Mouse (Mus musculus): ENCODE data around the gene Abi1. TPM values are rescaled to one million over a fixed set of nuclear protein-coding genes. Genes with fewer than 3 reads are reported as not detected.

Gene Abi1
- 79.1 and 100 TPM in 2 replicates for polyA plus RNA-seq (2012; rRNA removed)

DNA sequence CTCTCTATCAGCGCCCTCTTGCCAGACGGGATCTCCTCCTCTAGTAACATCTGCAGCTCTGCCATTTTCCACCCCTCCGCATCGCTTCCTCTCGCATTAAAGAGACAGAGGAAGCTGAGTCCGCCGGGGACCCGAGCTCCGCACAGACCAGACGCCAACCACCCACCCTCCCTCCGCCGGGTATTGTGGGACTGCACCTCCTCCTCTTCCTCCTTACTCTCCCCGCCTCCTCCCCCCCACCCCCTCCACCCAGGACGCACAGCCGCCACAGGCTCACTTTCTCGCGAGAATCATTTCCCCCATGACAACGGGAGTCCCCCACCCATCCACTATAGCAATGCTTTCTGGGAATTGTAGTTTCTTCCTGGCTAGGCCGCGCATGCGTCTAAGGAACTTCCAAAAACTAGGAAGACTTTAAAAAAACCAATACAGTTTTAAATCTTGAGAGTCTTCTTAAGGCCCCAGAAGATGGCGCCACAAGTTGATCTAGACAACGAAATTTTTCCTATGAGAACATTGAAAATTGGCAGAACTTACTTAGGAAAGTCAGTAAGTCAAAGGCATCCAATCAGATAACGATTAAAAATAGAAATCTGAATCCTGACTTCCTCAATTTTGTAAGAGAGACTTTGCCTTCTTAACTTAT, at the start of gene Abi1:
TSS of gene Abi1 (minus strand) at position 241 of the 646 bp plus-strand sequence.

GRCm38 (mm10) chr2:23067552-23068369, 27.7 kb upstream of the Abi1 start, which contains the start of gene Acbd5:
Gene Acbd5 (plus strand): TSS chr2:23068167.

GRCm38 (mm10) chr2:22895282-22896273, 144.5 kb downstream of the Abi1 start, which contains the start of gene Pdss1:
Gene Pdss1 (plus strand): TSS chr2:22895522.

Other genes with a start within 250 kb of the Abi1 start
- gene Pdss1, start 144.7 kb downstream of the Abi1 start, polyA plus RNA-seq (2012; rRNA removed) = 30.6 and 31.8 TPM in 2 replicates
- 32.4 and 34.7 TPM in 2 replicates for gene Acbd5, start 27.9 kb upstream of the Abi1 start, polyA plus RNA-seq (2012; rRNA removed)
- gene Mastl, start 115.8 kb upstream of the Abi1 start, polyA plus RNA-seq (2012; rRNA removed) = 3.3 and 3.4 TPM in 2 replicates
- gene Yme1l1, start 116.1 kb upstream of the Abi1 start, polyA plus RNA-seq (2012; rRNA removed) = 37.7 and 40.4 TPM in 2 replicates
- gene 4931423N10Rik, start 167.2 kb upstream of the Abi1 start, polyA plus RNA-seq (2012; rRNA removed) = 0.08 and 0.12 TPM in 2 replicates